Mouse (Mus musculus): ENCODE data around the gene Tmem91. TPM values are rescaled to one million over a fixed set of nuclear protein-coding genes. Genes with fewer than 3 reads are reported as not detected.

Tmem91 gene
- total RNA-seq, 2 experiments from 2014 or later, result 20.7 to 29.4 TPM

DNA sequence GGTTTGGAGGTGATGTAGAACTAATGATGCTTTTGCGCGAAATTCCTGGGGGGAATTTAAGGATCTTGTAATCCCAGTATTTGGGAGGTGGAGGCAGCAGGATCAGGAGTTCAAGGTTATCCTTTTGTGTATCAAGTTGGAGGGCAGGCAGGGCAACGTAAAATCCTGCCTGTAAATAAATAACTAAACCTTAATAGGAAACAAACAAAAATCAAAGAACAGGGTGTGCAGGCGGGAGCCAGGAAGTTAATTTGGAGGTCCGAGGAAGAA is 55.3 kb downstream of the Tmem91 start:
- DNase-seq (ENCODE audit: extremely low spot score in 1 of 2, low spot score in 2 of 2), result no peak
- no peak for TF ChIP-seq CTCF (IDR thresholded peaks at IDR 0.05)
- intact Hi-C loops (cut with DNase I), result no loop called here
- Histone ChIP-seq H3K4me3 (peak overlapping the region; percentile 67), H3K27ac (peak overlapping the region; percentile 90)

Other genes starting within 250 kb of the Tmem91 start
- 1 to 10 TPM; 3.1 to 4.1 TPM for gene Ceacam1, start 197.6 kb downstream of the Tmem91 start, total RNA-seq (2021)
- gene Ceacam2, start 135.3 kb downstream of the Tmem91 start, total RNA-seq (2021), result under 1 TPM; 0.35 to 0.68 TPM
- gene Erich4, start 59.3 kb downstream of the Tmem91 start, total RNA-seq (2021), result not detected
- 10 to 100 TPM; 51.0 to 55.7 TPM for gene Dmac2, start 55.8 kb downstream of the Tmem91 start, total RNA-seq (2021)
- under 1 TPM; 0.65 to 0.68 TPM for gene B3gnt8, start 48.5 kb downstream of the Tmem91 start, total RNA-seq (2021)
- 10 to 100 TPM; 32.9 to 33.9 TPM for gene Bckdha, start 16.2 kb downstream of the Tmem91 start, total RNA-seq (2021)
- 10 to 100 TPM; 23.3 to 24.0 TPM for gene Exosc5, start 16.0 kb downstream of the Tmem91 start, total RNA-seq (2021)
- 10 to 100 TPM; 21.3 to 25.9 TPM for gene B9d2, start 5.6 kb upstream of the Tmem91 start, total RNA-seq (2021)
- 10 to 100 TPM in 1 of 2 experiments, 1 to 10 TPM in 1; 7.3 to 10.7 TPM for gene Tgfb1, start 11.8 kb upstream of the Tmem91 start, total RNA-seq (2021)
- 10 to 100 TPM; 65.4 to 66.5 TPM for gene Ccdc97, start 43.9 kb upstream of the Tmem91 start, total RNA-seq (2021)
- gene Hnrnpul1, start 79.6 kb upstream of the Tmem91 start, total RNA-seq (2021), result 100 to 1,000 TPM in 1 of 2 experiments, 10 to 100 TPM in 1; 96.5 to 101 TPM
- gene Axl, start 113.5 kb upstream of the Tmem91 start, total RNA-seq (2021), result 10 to 100 TPM; 33.2 to 40.5 TPM
- gene Cyp2s1, start 141.7 kb upstream of the Tmem91 start, total RNA-seq (2021), result 1 to 10 TPM; 3.2 to 4.2 TPM
- gene Cyp2b10, start 222.5 kb upstream of the Tmem91 start, total RNA-seq (2021), result under 1 TPM in 1 of 2 experiments, not detected in 1; 0.18 TPM

Measured in left cerebral cortex, adult 2 months (tissue).